Mouse (Mus musculus): ENCODE data around the gene Gm1113. TPM values are rescaled to one million over a fixed set of nuclear protein-coding genes. Genes with fewer than 3 reads are reported as not detected.

Gm1113 gene
- polyA plus RNA-seq, 1 experiment from 2014 or later, result not detected

DNA sequence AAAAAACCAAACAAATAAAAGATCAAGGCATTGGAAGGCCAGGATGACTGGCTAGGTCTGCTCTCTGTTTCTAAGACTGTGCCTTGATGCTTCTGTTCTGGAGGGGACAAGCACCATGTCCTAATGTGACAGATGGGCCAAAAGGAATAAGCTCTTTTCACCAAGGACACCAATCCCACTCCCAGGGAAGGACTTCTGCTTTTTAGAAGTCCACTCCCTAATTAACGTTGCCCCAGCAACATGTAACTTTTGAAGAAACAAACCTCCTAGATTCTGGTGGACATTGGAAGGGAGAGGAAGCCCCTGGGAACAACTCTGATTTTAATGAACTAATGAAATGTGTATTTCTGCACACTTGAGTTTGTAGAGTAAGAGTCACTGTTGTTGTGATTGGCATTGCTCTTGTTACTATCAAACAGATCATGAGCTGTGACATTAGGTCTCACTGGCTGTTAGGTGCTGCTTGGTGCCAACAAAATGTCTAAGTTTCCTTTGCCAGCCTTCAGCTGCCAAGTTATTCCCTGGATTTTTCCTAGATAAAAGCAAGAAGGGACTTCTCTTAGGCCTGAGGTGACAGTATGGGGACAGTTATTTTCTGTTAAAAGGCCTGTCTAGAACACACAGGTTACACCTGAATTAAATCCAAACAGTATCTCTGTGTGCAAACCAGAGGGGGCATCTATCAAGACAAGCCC, 4.9 kb upstream of the Gm1113 start:
- H3K9ac ChIP-seq, result no peak overlapping the region
- H3K27ac ChIP-seq, result no peak overlapping the region
- H3K4me1 ChIP-seq, result peaks cover 10% of the 10 kb centered on the region
- no peaks in the 10 kb centered on the region for H3K9me3 ChIP-seq
- no peaks in the 10 kb centered on the region; the same call in 1 of the 2 replicates for H3K27me3 ChIP-seq (replicated peaks)
- no peak overlapping the region for H3K4me2 ChIP-seq (replicated peaks)
- H3K36me3 ChIP-seq, result no peaks in the 10 kb centered on the region
- 65% methylated on average over 1 of the region's 1 CpGs for WGBS
- H3K4me3 ChIP-seq, result no peak overlapping the region
- ATAC-seq (ENCODE audit: low FRiP score, low read depth), result no peak

DNA sequence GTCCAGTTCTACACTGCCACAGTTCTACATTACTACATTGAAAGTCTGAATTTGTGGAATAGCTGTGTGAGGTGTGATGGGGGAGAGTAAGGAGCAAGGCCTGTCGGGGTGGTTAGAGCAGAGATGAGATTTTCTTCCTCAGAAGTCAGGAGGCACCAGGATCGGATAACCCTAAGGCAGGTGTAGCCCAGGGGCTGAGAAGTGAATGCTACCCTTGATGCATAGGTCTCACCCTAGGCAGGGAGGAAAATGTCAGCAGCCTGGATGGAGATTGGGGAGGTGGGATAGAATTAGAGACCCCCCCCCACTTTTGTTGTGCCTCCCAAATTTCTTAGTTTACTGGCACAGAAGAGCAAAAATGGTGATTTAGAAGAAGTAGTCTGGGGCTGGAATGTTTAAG, 4.2 kb upstream of the Gm1113 start:
- Histone ChIP-seq H3K27ac (no peak overlapping the region), H3K9ac (no peak overlapping the region), H3K9me3 (no peaks in the 10 kb centered on the region), H3K4me3 (no peak overlapping the region), H3K27me3 (replicated peaks) (no peaks in the 10 kb centered on the region; the same call in 1 of the 2 replicates), H3K4me1 (peaks cover 10% of the 10 kb centered on the region), H3K36me3 (no peaks in the 10 kb centered on the region), H3K4me2 (replicated peaks) (no peak overlapping the region)
- WGBS, result 83% methylated on average over 2 of the region's 2 CpGs
- no peak for ATAC-seq (ENCODE audit: low FRiP score, low read depth)

DNA sequence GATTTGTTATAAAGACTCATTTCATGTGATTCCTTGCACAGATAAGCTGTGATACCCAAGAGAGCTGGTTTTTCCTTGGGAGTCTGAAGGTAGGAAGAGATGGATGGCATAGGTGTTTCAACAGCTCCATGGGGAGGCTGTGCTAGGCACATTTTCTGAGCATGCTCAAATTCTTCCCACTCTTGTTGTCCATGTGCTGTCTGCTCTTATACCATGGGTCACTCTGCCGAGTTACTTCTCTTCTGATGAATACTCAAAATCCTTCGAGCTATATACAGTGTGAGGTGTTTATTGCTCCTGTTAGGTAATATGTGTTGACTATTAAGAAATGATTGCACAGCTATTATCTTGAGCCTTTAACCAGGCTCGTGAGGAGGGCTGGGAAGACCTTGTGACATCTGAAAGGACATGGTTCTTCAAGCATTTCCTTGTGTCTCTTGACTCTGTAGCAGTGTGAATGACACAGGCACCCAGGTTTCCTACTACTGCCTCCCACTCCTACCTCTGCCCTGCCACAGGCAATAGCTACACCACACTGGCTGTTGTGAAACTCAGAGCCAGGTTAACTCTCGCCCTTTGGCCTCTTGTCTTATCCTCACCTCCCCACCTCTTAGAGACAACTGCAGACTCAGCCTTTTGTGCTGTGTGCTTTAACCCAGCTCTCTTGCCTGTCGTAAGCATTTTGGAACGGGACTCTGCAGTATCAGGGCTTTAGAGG, 2.7 kb upstream of the Gm1113 start:
- no peak overlapping the region for H3K9ac ChIP-seq
- no peak overlapping the region for H3K27ac ChIP-seq
- no peaks in the 10 kb centered on the region for H3K36me3 ChIP-seq
- peaks cover 10% of the 10 kb centered on the region for H3K4me1 ChIP-seq
- H3K4me3 ChIP-seq, result no peak overlapping the region
- no peaks in the 10 kb centered on the region for H3K9me3 ChIP-seq
- 85% methylated on average over 6 of the region's 6 CpGs for WGBS
- H3K27me3 ChIP-seq (replicated peaks), result no peaks in the 10 kb centered on the region; the same call in 1 of the 2 replicates
- no peak for ATAC-seq (ENCODE audit: low FRiP score, low read depth)
- no peak overlapping the region for H3K4me2 ChIP-seq (replicated peaks)

DNA sequence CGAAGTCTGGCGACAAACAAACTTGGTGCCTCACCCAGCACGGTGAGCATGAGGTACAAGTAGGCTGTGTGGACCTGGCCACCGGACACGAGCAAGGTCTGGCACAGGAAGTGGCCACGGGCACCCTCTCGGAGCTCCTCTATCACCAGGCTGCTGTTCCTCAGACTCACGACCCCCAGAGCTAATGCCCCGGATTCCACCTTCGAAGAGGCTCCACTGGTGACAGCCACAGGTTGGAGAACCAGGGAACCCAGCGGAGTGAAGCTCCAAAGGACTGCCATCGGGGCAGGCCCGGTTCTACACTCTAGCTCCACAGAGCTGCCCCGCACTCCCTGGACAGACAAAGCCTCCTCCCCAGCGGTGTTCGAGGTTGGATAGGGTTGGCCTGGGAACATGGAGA, 1.4 kb downstream of the Gm1113 start:
- Histone ChIP-seq H3K4me1 (no peaks in the 10 kb centered on the region), H3K4me3 (no peak overlapping the region), H3K27ac (no peak overlapping the region), H3K4me2 (replicated peaks) (no peak overlapping the region), H3K9me3 (no peaks in the 10 kb centered on the region), H3K36me3 (no peaks in the 10 kb centered on the region), H3K27me3 (replicated peaks) (no peaks in the 10 kb centered on the region), H3K9ac (no peak overlapping the region)
- ATAC-seq (ENCODE audit: low FRiP score, low read depth), result no peak
- WGBS, result 92% methylated on average over 16 of the region's 16 CpGs

DNA sequence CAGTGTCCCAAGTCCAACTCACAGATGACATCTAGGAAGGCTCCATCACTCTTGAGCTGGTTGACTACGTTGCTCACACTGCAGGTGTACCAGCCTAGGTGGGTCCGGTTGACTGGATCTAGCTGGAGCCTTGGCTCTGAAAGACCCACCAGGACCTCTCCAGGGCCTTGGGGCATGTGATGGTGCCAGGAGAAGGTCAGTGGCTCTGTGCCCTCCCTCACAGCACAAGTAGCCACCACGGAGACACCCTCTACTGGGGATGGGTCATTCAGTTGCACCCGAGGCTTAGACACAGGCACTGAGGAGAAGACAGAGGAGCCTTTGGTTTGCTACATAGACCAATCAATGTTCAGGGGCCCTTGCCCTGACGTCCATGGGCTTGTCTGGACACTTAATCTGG, 1.9 kb downstream of the Gm1113 start:
- Histone ChIP-seq H3K4me3 (no peak overlapping the region), H3K9ac (no peak overlapping the region), H3K27ac (no peak overlapping the region), H3K27me3 (replicated peaks) (no peaks in the 10 kb centered on the region), H3K4me1 (no peaks in the 10 kb centered on the region), H3K4me2 (replicated peaks) (no peak overlapping the region), H3K9me3 (no peaks in the 10 kb centered on the region), H3K36me3 (no peaks in the 10 kb centered on the region)
- no peak for ATAC-seq (ENCODE audit: low FRiP score, low read depth)
- 89% methylated on average over 5 of the region's 5 CpGs for WGBS

DNA sequence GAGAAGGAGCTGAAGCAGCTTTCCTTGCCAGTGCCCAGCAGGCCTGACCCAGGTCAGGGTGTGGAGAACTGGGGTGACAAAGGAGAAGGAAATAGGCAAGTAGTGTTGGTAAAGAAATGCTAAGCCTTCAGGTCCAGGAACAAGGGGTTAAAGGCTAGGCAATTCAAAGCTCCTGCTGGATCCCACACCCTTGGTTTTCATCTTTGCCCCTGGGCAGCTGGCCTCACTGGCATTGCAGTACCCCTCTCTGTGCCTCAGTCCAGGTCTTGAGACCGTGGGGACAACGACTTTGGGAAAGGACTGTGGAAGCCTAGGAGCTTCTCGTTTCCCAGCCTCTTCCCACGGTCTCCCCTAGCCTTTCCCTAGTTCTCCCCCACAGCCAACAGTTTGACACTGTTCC, 4.2 kb downstream of the Gm1113 start:
- no peaks in the 10 kb centered on the region for H3K36me3 ChIP-seq
- H3K4me3 ChIP-seq, result no peak overlapping the region
- H3K9me3 ChIP-seq, result no peaks in the 10 kb centered on the region
- no peaks in the 10 kb centered on the region for H3K27me3 ChIP-seq (replicated peaks)
- H3K4me2 ChIP-seq (replicated peaks), result no peak overlapping the region
- no peaks in the 10 kb centered on the region for H3K4me1 ChIP-seq
- no peak for ATAC-seq (ENCODE audit: low FRiP score, low read depth)
- WGBS, result 84% methylated on average over 4 of the region's 4 CpGs
- no peak overlapping the region for H3K9ac ChIP-seq
- H3K27ac ChIP-seq, result no peak overlapping the region

DNA sequence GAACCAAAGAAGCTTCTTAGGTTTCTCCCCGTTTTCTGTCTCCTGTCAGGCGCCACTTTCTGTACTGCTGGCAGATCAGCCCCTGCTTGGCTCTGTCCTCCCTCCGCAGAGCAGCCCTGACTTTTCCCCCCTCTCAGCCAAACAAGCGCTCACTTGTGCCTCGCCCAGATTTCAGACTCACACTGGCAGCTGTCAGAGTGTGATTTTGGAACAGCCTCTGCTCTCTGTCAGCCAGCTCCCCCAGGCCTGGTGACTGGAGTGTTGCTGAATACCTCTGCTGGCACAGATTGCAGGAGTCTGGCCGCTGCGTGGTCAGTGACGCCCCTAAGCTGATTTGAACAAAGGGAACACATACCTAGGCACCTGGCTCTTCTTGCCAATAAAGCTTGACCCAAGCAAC, 9.8 kb downstream of the Gm1113 start:
- 67% methylated on average over 8 of the region's 8 CpGs for WGBS
- no peak for ATAC-seq (ENCODE audit: low FRiP score, low read depth)
- Histone ChIP-seq H3K4me2 (replicated peaks) (no peak overlapping the region), H3K27ac (no peak overlapping the region), H3K27me3 (replicated peaks) (no peaks in the 10 kb centered on the region), H3K9me3 (no peaks in the 10 kb centered on the region), H3K36me3 (peaks cover 18% of the 10 kb centered on the region; the same call in 1 of the 2 replicates), H3K9ac (no peak overlapping the region), H3K4me1 (no peaks in the 10 kb centered on the region), H3K4me3 (no peak overlapping the region)

DNA sequence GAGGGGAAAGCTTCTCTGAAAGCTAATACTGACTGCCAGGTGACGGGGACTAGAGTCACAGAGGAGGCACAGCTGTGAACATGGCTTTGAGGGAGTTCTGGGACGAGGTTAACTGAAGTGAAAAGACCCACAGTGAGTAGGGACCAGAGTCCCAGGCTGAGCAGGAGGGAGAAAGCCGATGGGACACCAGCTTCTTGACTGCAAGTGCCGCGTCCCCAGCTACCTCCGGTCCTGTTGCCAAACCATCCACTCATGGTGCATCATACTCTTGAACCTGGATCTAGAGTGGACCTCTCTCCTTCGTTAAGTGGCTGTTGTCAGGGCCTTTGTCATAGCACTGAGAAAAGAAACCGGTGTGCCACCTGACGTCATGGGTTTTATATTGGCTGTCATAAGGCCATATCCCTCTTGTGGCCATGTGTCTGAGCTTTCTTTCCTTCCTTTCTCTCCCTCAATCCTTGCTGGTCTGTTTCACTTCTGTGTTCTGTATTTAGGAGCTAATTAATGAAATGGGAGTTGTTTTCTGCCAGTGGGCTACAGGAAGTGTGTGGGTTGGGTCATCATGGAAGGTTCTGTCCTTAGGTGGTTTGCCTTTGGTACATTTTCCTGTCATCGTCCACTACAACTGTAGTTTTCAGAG, 15.6 kb downstream of the Gm1113 start:
- Histone ChIP-seq H3K36me3 (peaks cover 43% of the 10 kb centered on the region; the same call in 1 of the 2 replicates), H3K9me3 (no peaks in the 10 kb centered on the region), H3K4me2 (replicated peaks) (no peak overlapping the region), H3K4me1 (no peaks in the 10 kb centered on the region), H3K9ac (no peak overlapping the region), H3K27me3 (replicated peaks) (no peaks in the 10 kb centered on the region), H3K4me3 (no peak overlapping the region), H3K27ac (no peak overlapping the region)
- 89% methylated on average over 10 of the region's 10 CpGs for WGBS
- ATAC-seq (ENCODE audit: low FRiP score, low read depth), result no peak

DNA sequence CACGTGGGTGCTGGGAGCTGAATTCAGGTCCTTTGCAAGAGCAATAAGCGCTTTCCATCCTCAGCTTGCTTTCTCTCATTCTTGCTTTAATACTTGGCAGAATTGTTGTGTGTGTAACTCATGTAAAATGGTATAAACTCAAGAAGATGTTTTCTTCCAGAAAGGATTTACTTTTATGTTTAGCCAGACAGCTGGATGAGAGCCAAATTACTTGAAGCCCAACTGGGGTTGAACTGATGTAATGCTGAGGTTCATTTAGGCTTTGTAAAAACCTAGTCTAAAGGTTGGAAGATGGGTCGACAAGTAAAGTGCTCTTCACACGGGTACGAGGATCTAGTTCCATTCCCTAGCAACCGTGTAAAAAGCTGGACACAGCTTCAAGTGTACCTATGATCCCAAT, 18.1 kb downstream of the Gm1113 start:
- no peak overlapping the region for H3K27ac ChIP-seq
- 89% methylated on average over 6 of the region's 6 CpGs for WGBS
- no peak overlapping the region for H3K9ac ChIP-seq
- no peaks in the 10 kb centered on the region for H3K4me1 ChIP-seq
- peaks cover 37% of the 10 kb centered on the region; the same call in 1 of the 2 replicates for H3K36me3 ChIP-seq
- no peak overlapping the region for H3K4me2 ChIP-seq (replicated peaks)
- ATAC-seq (ENCODE audit: low FRiP score, low read depth), result no peak
- no peak overlapping the region for H3K4me3 ChIP-seq
- no peaks in the 10 kb centered on the region for H3K27me3 ChIP-seq (replicated peaks)
- no peaks in the 10 kb centered on the region for H3K9me3 ChIP-seq

DNA sequence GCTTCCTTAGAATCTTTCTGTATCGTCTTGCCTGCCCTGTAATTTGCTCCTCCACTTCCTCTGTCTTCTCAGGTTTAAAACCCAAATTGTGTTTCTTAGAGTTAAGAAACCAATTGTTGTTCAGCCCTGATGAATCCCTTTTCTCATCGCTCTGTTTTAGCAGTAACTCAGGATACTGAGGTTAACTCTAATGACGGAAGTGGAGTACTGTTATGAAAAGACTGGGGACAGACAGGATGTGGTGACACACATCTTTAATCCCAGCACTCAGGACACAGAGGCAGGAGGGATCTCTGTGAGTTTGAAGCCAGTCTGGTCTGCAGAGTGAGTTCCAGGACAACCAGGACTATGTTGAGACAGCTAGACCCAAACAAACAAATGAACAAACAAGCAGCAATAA, 22.6 kb downstream of the Gm1113 start:
- Histone ChIP-seq H3K4me2 (replicated peaks) (no peak overlapping the region), H3K27ac (no peak overlapping the region), H3K9me3 (no peaks in the 10 kb centered on the region), H3K4me1 (no peaks in the 10 kb centered on the region), H3K9ac (no peak overlapping the region), H3K36me3 (peaks cover 16% of the 10 kb centered on the region), H3K4me3 (no peak overlapping the region), H3K27me3 (replicated peaks) (no peaks in the 10 kb centered on the region)
- ATAC-seq (ENCODE audit: low FRiP score, low read depth), result no peak
- WGBS, result 71% methylated on average over 3 of the region's 3 CpGs

DNA sequence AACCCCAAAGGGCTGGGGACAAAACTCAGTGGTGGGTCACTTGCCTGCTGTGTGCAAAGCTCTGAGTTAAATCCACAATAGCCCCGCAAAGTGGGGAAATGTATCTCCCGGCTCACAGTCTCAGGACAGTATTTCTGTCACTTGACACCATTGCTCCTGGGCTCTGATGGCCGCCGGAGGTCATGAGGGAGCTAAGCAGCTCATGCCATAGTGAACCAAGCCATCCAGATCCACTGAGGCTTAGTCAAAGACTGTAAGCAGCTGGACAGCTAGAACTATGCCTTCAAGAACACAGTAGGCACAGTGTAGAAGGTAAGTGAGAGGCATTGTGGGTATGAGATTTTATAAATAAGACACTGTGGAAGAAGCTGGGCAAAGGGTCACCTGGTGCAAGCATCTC, 23.1 kb downstream of the Gm1113 start:
- Histone ChIP-seq H3K4me2 (replicated peaks) (no peak overlapping the region), H3K9ac (no peak overlapping the region), H3K4me3 (no peak overlapping the region), H3K4me1 (no peaks in the 10 kb centered on the region), H3K27ac (no peak overlapping the region), H3K27me3 (replicated peaks) (no peaks in the 10 kb centered on the region), H3K9me3 (no peaks in the 10 kb centered on the region), H3K36me3 (peaks cover 16% of the 10 kb centered on the region)
- no peak for ATAC-seq (ENCODE audit: low FRiP score, low read depth)
- WGBS, result 36% methylated on average over 4 of the region's 4 CpGs

DNA sequence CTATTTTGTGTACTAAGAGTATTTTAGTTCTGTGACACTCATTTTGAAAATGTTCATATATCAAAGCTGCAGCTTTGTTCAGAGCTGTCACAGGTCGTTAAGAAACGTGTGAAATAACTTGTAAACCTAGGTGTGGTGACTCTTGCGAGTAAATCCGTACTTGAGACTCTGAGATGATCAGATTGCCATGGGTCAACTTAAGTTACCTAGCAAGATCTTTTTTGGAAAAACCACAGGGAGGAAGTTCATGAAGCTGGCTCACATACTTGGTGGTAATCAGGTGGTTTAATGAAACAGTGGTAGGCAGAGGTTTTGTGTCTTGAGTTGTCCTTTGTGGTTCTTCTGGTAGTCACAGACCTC, 24.4 kb downstream of the Gm1113 start:
- H3K27me3 ChIP-seq (replicated peaks), result no peaks in the 10 kb centered on the region
- no peak overlapping the region for H3K4me3 ChIP-seq
- H3K27ac ChIP-seq, result no peak overlapping the region
- peaks cover 25% of the 10 kb centered on the region for H3K36me3 ChIP-seq
- H3K4me1 ChIP-seq, result no peaks in the 10 kb centered on the region
- H3K4me2 ChIP-seq (replicated peaks), result no peak overlapping the region
- H3K9me3 ChIP-seq, result no peaks in the 10 kb centered on the region
- WGBS, result 40% methylated on average over 4 of the region's 4 CpGs
- H3K9ac ChIP-seq, result no peak overlapping the region
- ATAC-seq (ENCODE audit: low FRiP score, low read depth), result no peak
